Mouse (Mus musculus) layer of hippocampus, adult 11-12 months (tissue): ENCODE measurements at regions not wholly inside any gene's neighbourhood (a gene's known extent, or its start where the extent isn't known, plus 50 kb on each side); places are given as distances from the start of the nearest gene placed in this dataset.

Experiments
- DNase-seq: peaks from one replicate; pipeline ENCODE4 v3.0.0; 2022; ENCODE audit warnings: low spot score

DNA sequence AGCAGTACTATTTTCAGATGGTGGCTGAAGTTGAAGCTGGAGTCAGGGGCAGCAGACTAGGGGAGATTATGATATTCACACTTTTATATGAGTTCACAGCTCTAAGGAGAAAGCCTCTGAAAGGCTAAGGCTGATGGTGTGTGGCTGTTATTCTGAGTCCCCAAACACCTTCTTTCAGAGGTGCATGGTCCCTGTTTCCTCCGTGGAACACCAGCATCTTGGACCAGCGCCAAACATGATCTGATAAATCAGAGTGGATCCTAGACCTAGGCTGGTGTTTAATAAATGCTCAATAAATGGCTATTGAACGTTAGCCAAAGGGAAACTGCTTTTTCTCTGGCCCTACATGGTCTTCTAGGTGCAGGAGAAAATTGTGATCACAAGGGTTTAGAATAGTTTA, 269.2 kb downstream of the Agtpbp1 start:
- no peak for DNase-seq

DNA sequence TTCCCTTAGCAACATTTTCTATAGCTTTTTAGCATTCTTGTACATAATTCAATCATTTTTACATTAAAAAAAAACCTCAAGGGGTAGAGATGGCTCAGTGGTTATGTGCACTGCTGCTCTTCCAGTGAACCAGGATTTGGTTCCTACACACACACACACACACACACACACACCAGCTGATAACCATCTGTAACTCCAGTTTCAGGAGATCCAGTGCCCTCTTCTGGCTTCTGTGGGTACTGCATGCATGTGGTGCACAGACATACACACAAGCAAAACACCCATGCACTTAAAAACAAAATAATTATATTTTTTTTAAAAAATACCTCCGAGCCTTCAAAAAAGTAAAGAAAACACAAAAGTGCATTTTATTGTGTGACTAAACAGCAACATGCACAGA, 270.6 kb downstream of the Agtpbp1 start:
- peak; percentile 40 for DNase-seq

DNA sequence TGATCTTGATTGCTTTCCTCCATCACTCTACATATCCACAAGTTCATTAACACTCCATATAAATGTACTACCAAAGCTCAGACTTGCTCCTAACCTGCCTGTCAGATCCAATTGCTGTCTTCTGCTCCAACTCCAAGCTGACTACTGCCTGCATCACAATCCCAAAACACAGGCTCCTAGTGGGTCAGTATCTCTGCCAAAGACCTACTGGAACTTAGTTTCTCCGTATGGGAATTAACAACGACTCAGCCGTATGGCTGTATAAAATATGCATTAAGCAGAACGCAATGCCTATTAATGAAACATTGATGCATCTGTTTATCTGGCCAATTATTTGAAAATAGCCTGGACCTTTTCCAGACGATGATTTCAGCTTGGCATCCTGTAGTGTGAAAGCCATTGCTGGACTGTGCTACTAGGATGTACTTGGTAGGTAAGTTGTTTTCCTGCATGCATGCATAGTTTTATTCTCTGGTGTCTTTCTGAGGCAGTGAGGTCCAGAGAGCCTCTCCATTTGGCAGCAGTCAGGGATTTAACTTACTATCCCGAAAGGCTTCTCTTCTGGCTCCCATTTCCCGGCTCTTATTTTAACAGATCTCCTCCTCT, 271.2 kb downstream of the Agtpbp1 start:
- no peak for DNase-seq

DNA sequence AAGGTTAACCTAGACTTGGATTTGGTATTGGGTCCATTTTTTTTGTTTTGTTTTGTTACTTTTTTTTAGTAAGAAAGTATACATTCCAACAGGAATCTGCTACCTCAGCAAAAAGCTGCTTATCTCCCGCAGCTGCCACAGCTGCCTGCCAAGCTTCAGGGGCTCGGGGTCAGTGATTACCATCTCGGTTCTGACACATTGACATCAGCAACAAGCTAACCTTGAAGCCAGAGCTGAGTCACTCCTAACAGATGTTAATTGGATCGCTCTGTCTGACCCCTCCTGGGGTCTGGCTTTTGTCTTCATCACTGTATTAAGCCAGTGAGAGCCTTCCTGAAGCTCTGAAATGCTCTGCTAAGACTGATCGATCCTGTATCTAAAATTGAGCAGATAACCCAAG, 292.1 kb downstream of the Agtpbp1 start:
- no peak for DNase-seq

DNA sequence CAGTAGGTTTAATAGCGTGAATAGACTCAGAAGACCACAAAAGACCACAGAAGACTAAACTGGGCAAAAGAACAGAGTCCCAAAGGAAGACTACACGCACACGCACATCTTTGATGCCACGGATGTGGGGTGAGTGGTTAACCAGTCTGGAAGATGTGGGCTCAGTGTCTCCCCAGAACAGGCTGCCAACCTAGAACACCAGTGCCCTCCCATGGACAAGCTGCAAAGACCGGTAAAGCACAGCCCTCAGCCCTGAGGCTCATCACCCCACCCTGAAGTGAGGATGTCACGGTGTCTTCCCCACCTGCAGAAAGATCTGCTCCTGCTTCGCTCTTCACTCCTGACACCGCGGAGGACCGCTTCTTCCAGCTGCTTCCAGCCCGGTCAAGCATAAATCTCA, 295.9 kb downstream of the Agtpbp1 start:
- DNase-seq = peak; percentile 40

DNA sequence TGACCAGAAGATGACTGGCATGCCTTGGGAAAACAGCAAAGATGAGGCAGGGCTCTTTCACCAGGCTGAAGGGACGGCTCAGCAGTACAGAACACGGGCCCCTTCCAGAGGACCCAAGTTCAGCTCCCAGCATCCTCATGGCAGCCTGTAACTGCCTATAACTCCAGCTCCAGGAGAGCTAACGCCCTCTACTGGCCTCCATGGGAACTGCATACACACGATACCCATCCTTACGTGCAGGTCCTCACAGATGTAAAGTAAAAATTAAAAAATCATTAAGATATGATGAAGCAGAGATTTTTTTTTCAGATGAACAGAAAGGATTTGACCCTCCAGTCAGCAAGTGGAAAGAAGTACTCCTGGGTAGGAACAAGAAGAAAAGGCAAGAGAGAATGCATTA, 303.8 kb downstream of the Agtpbp1 start:
- no peak for DNase-seq

DNA sequence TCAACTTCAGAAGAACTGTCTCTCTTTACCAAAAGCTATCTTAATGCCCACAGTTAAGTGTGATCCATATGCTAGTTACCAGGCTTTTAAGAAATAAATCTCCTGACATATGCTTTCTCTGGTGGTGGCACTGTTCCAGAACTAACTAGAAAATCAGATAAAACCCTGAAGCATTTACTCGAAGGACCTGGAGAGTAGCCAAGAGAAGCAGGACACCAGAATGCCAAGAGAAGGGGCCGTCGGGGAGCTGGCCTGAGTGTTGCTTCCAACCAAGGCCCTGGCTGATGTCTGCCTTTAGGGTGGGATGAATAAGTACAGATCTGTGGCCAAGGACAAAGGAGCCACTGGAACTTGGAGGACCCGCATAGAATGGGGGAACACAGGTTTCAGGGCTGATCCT, 305.9 kb downstream of the Agtpbp1 start:
- no peak for DNase-seq

DNA sequence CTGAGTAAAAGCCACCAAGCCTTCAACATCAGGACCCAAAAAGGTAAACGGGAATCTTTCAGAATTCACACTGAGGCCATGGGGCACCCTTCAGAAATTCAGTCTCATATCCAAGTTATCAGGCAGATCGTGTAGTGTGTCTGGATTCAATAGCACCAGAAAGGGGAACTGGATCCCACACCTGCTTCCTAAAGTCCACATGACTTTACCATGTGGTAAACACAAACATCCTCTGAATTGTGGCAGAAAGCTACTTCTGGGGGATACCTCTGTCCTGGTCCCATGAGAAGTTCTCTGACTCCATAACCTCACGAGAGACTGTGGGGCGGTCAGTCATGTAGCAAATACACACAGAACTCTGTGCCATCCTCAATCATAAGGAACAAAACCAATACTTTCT, 313.4 kb downstream of the Agtpbp1 start:
- DNase-seq = no peak

DNA sequence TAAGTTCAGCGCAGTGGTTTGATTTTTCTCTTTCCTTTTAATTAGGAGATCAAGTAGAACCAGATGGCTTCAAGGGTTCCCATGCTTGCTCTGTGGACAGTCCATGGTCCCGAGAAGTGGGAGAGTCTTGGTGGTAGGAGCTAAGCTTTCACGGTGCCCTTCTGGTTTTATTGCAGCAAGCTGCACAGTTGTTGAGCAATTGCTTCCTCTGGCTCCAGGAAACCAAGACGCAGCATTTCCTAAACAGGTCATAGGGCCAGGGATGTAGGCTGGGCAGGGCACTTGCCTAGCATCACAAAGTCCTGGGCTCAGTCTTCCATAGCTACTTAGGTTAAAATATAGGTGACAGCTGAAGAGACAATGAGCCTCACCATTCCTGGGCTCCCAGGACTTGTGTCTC, 318.2 kb downstream of the Agtpbp1 start:
- DNase-seq = no peak

DNA sequence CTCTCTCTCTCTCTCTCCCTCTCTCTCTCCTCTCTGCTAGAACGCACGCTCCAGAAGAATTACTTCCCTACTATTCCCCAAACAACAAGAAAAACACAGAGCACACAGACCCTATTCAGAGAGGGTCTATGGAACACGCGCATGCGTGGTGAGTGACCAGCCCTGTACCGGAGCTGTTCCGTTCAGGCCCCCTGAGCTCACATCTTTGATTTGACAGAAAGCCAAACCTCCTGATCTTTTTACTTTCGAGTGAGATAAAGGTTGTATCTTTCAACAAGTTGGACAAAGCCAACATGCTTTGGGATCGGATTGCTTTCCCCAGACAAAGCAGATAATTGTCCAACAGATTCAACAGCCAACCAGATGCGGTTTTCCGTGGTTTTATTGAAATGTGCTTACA, 320.9 kb downstream of the Agtpbp1 start:
- DNase-seq = no peak

DNA sequence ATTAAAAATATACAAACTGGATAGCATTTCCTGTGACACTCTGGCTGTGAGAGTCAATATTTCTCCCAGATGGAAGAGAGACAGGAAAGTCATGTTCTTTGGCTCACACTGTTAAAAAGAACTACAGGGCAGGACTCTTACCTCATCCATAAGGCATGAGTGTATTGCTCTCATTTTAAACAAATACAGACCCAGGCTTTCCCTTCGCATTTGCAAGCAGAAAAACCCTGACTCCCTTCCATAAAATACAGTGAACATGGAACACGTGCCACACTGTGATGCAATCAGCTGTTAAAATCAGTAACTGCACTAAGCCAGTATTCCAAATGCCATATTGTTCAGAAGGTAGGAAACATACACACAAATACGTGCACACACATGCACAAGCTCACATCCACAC, 323.1 kb downstream of the Agtpbp1 start:
- DNase-seq = no peak

DNA sequence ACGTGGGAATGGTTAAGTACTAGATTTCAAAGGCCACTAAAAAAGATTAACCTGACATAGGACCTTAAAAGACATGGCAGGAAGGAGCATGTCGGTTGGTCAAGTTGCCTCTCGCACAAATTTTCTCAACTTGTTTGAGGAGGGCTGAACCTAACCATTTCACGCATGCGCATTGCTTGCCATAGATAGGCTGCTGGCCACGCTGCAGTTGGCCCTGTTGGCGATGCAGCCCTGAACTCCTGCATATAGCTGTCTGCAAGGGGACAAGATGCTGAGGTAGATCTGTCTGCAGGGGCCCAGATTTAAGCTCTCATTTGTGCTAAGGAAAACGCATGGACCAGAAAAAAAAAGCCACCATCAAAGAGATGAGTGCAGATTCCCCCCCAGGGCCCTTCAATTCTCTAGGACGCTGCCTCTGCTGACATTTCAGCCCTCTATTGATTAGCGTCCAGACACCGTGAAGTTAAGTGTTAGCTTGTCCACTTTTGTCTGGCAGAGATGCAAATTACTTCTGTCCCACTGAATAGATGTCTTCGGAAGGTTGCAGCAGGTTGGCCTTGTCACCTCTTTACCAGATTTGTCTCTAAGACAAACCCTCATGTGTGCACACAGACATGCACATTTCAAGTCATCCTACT, 329.1 kb downstream of the Agtpbp1 start:
- no peak for DNase-seq

DNA sequence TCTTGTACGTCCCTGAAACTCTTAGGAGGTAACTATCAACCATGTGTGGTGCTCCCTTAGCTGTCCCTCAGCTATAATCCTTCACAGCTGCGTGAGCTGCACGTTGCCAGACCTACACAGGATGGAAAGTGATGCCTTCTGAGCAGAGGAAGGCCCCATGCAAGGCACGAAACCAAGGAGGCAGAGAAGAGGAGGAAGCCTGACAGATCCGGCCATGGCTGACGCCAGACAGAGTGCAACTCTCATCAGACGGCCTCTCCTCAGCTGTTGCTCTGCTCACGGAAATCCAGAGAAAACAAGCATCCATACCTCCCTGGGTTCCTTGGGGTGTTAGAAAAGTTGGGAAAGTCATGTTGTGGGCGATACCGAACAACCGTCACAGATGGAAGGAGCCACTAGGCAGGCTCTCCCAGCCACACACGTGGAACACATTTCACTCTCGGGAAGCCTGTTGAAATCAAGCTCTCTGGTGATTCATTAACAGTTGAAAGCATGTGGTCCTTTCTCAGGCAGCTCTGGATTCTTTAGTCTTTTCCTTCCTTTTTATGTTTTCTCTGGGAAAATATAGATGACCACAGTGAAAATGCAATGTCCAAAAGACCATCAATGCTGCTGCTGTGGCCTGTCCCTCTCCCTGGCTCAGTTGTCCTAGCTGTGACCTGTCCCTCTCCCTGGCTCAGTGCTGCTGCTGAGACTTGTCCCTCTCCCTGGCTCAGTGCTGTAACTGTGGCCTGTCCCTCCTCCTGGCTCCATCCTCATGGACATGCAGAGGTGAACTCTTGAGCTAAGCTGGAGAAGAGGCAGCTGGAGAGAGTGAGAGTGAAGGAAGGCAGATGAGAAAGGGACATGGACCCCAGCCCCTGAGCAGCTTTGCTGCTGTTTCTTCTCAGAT, 331.1 kb downstream of the Agtpbp1 start:
- no peak for DNase-seq

DNA sequence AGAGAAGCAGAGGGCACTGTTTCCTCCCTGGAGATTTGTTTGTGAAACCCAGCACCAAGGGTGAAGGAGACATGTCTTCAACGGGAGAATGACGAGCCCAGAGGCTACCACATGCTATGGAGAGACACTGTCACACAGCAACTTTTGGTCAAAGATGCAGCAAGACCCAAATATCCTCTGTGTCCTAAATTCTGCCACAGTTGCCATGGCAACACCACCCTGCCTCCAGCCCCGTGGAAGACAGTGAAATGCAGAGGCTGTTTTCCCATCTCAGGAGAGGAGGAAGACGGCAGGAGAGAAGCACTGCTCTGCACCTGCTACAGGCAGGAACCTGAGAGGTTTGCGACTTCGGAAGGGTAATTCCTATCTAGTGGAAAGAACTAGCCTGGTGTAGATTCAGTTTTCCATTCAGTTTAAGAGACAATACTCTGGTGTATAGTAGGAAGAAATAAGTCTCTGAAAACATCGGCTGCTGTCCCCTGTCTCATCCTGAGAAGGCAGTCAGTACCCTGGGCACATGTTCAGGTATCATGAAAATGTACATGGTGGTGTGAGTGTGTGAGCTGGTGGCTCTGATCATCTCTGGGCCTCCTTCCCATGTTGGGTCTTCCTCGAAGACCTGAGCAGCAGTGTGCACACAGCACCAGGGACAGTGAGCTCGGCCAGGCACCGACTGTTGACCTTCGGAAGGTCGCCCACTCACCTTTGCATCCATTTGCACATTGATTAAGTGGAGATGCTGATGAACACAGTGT, 333.6 kb downstream of the Agtpbp1 start:
- DNase-seq = peak; percentile 66

DNA sequence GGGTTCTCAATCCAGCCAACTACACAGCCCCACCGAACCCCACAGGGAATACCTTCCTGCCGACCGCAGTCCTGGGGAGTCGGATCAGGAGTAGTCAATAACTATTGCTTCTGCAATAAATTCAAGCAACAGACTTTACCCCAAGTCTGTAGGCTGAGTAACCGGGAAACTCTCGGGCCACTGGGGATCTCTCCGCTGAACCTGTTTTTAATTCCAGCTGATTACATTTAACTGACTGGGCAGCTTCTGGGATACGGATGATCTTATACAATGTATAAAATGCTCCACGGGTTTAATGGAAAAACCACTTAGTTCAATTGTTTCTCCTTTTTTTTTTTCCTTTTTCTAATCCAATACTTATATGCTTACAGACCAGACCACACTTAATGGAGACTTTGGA, 336.6 kb downstream of the Agtpbp1 start:
- no peak for DNase-seq

DNA sequence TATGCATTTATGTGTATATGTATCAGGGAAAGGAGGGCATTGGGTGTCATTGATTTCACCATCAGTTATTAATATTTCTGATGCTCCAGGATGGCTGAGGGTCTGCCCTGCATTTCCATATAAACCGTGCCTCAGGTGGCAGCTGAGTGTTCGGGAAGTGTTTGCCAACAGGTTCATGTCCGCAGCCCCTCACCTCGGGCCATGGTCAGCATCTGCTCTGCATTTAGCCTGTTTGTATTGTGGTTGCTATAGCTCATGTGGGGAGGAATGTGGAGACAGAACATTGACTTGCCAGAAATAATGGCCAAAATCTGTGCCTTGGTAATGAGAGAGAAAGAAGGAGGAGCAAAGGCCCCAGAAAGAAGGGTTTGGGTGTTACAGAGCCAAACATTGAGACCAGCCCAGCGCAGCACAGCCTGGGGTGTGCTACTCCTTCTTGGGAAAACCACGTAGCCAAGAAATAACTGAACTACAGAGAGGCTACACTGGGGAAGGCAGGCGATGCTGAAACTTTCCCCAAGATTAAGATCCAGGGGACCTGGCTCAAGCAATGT, 338.0 kb downstream of the Agtpbp1 start:
- no peak for DNase-seq

DNA sequence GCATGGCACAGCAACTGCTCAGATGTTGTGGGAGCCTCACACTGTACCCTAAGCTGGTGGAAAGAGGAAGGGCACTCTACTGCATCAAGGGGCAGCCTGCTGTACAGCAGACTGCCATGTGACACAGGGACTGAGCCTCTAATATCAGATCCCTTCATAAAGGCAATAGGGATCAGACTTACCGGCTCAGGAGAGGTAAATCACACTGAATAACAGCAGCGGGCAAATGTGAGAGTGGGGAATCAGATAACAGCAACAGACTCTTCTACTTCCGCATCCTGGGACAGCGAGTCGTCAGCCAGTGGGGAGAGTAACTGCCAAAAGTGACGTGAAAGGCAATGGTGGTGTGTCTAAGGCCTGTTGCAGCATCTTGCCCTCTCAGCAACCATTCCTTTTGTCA, 339.0 kb downstream of the Agtpbp1 start:
- DNase-seq = no peak

DNA sequence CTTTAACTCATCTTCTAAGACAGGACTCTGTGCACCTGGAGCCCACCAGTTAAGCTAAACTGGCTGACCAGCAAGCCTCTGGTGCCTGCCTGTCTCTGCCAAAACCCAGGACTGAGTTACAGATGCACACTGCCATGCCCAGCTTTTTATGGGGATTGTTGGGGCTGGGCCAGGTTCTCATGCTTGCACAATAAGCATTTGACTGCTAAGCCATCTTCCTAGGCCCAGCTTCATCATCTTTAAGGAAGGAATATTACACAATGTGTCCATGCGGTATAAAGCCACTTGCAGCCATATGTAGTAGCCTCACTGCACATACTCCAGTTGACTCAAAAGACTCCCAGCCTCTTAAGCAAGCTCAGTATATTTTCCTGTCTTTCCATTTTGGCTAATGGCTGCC, 340.4 kb downstream of the Agtpbp1 start:
- DNase-seq = no peak

DNA sequence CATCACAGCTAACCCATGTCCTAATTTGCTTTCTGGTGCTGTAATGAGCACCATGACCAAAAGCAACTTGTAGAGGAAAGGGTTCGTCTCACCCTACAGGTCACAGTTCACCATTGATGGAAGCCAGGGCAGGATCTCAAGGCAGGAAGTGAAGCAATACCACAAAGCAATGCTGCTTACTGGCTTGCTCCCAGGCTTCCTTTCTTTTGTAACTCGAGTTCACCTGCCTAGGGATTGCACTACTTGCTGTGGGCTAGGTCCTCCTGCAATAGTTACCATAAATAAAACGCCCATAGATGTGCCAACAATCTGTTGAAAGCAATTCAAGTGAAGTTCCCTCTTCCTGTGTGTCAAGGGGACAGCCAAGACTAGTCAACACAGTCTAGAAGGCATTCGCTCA, 342.4 kb downstream of the Agtpbp1 start:
- DNase-seq = no peak

DNA sequence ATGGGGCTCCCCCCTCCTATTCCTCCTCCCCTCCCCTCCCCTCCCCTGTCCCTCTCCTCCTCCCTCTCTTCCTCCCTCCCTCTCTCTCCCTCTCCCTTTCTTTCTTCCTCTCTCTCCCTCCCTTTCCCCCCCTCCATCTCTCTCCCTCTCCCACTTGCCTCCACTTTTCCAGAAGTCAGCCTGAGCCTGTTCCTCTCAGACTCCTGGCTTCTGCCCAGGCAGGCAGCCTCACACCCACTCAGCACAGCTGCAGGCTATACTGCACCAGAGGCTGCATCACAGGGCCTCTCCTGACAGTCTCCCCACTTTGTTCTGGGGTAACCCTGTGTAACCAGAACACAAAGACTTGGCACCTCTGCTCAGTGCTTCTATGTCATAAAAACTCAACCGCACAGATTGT, 346.3 kb downstream of the Agtpbp1 start:
- peak; percentile 39 for DNase-seq

DNA sequence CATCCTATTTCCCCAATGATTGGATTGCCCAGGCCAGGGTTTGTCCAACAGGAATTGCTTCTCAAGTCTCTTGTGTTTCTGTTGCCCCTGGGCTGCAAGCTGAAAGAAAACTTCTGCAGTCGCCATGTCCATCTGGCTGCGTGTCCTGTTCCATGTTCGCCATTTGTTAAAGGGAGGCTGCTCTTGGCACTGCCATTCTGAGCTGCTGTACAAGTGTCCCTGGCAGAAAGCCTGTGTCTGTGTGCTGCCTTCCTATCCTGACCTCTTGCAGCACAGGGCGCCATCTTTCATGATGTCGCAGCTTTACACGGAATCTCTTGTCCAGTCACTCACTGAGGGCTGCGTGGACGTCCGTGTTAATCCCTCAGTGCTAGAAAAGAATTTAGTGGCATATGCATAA, 349.2 kb downstream of the Agtpbp1 start:
- peak; percentile 12 for DNase-seq

DNA sequence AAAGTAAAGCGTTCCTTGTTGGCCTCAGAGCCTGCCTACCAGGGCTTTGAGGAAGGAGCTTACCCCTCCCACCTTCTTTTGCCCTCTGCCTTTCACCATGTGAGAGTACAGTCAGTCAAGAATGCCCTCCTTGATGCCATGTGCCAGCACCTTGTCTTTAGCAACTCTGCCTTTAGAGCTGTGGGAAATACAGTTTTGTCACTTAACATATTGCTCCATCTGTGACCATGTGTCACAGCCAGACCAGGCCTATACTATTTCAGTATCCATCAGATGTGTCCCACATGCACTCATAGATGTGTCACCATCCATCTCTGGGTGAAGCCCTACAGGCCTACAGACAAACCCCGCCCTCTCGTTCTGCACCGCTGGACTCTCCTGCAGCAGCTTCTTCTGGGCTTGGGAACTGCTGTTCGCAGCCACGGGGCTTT, 355.9 kb downstream of the Agtpbp1 start:
- no peak for DNase-seq
